Mouse (Mus musculus): ENCODE measurements at regions not wholly inside any gene's neighbourhood (a gene's known extent, or its start where the extent isn't known, plus 50 kb on each side); places are given as distances from the start of the nearest gene placed in this dataset.
A peak's percentile ranks its signal among the peaks of the same experiment; 100 is the strongest.

DNA sequence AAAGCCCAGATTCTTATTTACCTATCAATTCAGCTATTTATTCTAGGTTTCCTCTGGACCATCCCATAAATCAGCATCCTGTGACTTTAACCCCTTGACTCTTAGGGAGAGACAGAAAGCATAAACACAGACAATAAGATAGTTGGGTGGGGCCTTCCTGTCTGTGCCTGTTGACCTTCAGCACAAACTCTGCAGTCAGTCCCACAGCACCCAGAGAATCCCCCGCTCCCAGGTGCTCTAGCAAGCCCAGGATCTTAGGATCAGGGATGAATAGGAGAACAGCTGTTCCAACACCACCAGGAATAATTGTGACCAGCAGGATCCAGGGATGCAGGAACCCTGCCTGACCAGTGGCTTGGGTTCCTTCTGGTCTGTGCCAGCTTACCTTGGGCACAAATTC lies 107.8 kb downstream of the Basp1 start:
- WGBS, result 88% methylated on average over 1 of the region's 1 CpGs
- Histone ChIP-seq H3K36me3 (ENCODE audit: control insufficient read depth, insufficient read depth, low read length) (no peaks in the 10 kb centered on the region), H3K27ac (ENCODE audit: low read length) (no peak overlapping the region), H3K4me3 (ENCODE audit: low read depth, low read length) (no peak overlapping the region), H3K4me1 (ENCODE audit: control insufficient read depth, insufficient read depth, low read length) (no peaks in the 10 kb centered on the region), H3K4me2 (ENCODE audit: low read length) (no peak overlapping the region), H3K9me3 (replicated peaks; ENCODE audit: control insufficient read depth, low read length, poor library complexity, severe bottlenecking) (no peaks in the 10 kb centered on the region), H3K9ac (ENCODE audit: low read depth, low read length) (no peak overlapping the region), H3K27me3 (ENCODE audit: control insufficient read depth, insufficient read depth, low read depth, low read length) (no peaks in the 10 kb centered on the region)
- no peak for ATAC-seq

GRCm38 (mm10) chr15:25303379-25303778 lies 110.2 kb downstream of the Basp1 start:
- Histone ChIP-seq H3K27me3 (ENCODE audit: control insufficient read depth, insufficient read depth, low read depth, low read length) (no peaks in the 10 kb centered on the region), H3K9ac (ENCODE audit: low read depth, low read length) (no peak overlapping the region), H3K9me3 (replicated peaks; ENCODE audit: control insufficient read depth, low read length, poor library complexity, severe bottlenecking) (no peaks in the 10 kb centered on the region), H3K4me2 (ENCODE audit: low read length) (no peak overlapping the region), H3K36me3 (ENCODE audit: control insufficient read depth, insufficient read depth, low read length) (no peaks in the 10 kb centered on the region), H3K4me1 (ENCODE audit: control insufficient read depth, insufficient read depth, low read length) (no peaks in the 10 kb centered on the region), H3K27ac (ENCODE audit: low read length) (no peak overlapping the region), H3K4me3 (ENCODE audit: low read depth, low read length) (no peak overlapping the region)
- ATAC-seq, result no peak
- 87% methylated on average over 3 of the region's 3 CpGs for WGBS

GRCm38 (mm10) chr15:25302671-25303294 lies 110.8 kb downstream of the Basp1 start:
- H3K9ac ChIP-seq (ENCODE audit: low read depth, low read length), result no peak overlapping the region
- no peak overlapping the region for H3K4me3 ChIP-seq (ENCODE audit: low read depth, low read length)
- H3K27me3 ChIP-seq (ENCODE audit: control insufficient read depth, insufficient read depth, low read depth, low read length), result no peaks in the 10 kb centered on the region
- H3K4me2 ChIP-seq (ENCODE audit: low read length), result no peak overlapping the region
- peaks cover 5% of the 10 kb centered on the region for H3K4me1 ChIP-seq (ENCODE audit: control insufficient read depth, insufficient read depth, low read length)
- no peak for ATAC-seq
- no peak overlapping the region for H3K27ac ChIP-seq (ENCODE audit: low read length)
- H3K9me3 ChIP-seq (replicated peaks; ENCODE audit: control insufficient read depth, low read length, poor library complexity, severe bottlenecking), result no peaks in the 10 kb centered on the region
- H3K36me3 ChIP-seq (ENCODE audit: control insufficient read depth, insufficient read depth, low read length), result no peaks in the 10 kb centered on the region
- 65% methylated on average over 8 of the region's 8 CpGs for WGBS

DNA sequence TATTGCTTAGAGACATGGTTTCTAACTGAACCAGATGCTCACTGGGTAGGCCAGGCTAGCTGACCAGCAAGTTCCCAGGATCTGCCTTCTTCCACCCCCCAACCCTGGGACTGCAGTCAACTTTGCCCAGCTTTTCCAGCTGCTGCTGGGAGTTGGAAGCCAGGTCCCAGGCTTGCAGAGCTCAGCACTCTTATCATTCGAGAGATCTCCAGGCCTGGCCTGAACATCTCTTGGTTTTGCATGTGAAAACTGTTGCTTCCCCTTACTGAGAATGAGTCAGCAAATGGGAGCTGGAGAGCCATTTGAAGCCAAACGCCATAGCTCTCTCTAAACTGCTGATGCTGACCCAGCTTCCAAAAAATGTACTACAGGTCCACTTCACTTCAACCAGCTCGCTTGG lies 111.8 kb downstream of the Basp1 start:
- no peaks in the 10 kb centered on the region for H3K36me3 ChIP-seq (ENCODE audit: control insufficient read depth, insufficient read depth, low read length)
- no peaks in the 10 kb centered on the region for H3K9me3 ChIP-seq (replicated peaks; ENCODE audit: control insufficient read depth, low read length, poor library complexity, severe bottlenecking)
- no peak for ATAC-seq
- H3K4me1 ChIP-seq (ENCODE audit: control insufficient read depth, insufficient read depth, low read length), result peaks cover 9% of the 10 kb centered on the region
- no peak overlapping the region for H3K27ac ChIP-seq (ENCODE audit: low read length)
- no peak overlapping the region for H3K9ac ChIP-seq (ENCODE audit: low read depth, low read length)
- no peak overlapping the region for H3K4me2 ChIP-seq (ENCODE audit: low read length)
- no peaks in the 10 kb centered on the region for H3K27me3 ChIP-seq (ENCODE audit: control insufficient read depth, insufficient read depth, low read depth, low read length)
- 74% methylated on average over 3 of the region's 3 CpGs for WGBS
- no peak overlapping the region for H3K4me3 ChIP-seq (ENCODE audit: low read depth, low read length)

GRCm38 (mm10) chr15:25297278-25297677 lies 116.3 kb downstream of the Basp1 start:
- ATAC-seq, result no peak; the same call in 1 of the 2 replicates
- no peak overlapping the region for H3K27ac ChIP-seq (ENCODE audit: low read length)
- WGBS, result 56% methylated on average over 5 of the region's 5 CpGs

DNA sequence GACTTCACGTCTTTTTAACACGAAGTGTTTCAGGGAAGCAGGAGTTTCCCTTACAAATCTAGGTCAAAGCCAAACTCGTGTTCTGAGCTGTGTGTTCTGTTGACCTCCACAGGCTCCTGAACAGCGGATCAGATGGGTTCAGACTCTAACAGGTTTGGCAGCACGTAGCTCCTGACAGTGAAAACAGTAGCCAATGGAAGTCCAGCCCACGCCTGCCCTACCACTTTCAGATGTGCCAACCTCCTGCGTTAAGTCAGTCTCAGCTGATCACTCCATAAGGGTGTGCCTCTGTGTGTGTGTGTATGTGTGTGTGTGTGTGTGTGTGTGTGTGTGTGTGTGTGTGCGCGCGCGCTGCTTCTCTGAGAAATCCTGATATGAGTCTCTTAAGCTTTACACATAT lies 116.8 kb downstream of the Basp1 start:
- Histone ChIP-seq H3K27me3 (ENCODE audit: control insufficient read depth, insufficient read depth, low read depth, low read length) (no peaks in the 10 kb centered on the region), H3K4me3 (ENCODE audit: low read depth, low read length) (no peak overlapping the region), H3K9ac (ENCODE audit: low read depth, low read length) (no peak overlapping the region), H3K4me1 (ENCODE audit: control insufficient read depth, insufficient read depth, low read length) (peaks cover 9% of the 10 kb centered on the region), H3K36me3 (ENCODE audit: control insufficient read depth, insufficient read depth, low read length) (no peaks in the 10 kb centered on the region), H3K27ac (ENCODE audit: low read length) (no peak overlapping the region), H3K4me2 (ENCODE audit: low read length) (no peak overlapping the region), H3K9me3 (replicated peaks; ENCODE audit: control insufficient read depth, low read length, poor library complexity, severe bottlenecking) (no peaks in the 10 kb centered on the region)
- WGBS, result 77% methylated on average over 11 of the region's 11 CpGs
- ATAC-seq, result no peak

More at GRCm38 (mm10) chr15:25297278-25297677, 116.3 kb downstream of the Basp1 start:
- H3K36me3 ChIP-seq (ENCODE audit: control insufficient read depth, insufficient read depth, low read length), result no peaks in the 10 kb centered on the region
- no peaks in the 10 kb centered on the region for H3K9me3 ChIP-seq (replicated peaks; ENCODE audit: control insufficient read depth, low read length, poor library complexity, severe bottlenecking)
- no peak overlapping the region for H3K4me3 ChIP-seq (ENCODE audit: low read depth, low read length)
- H3K4me1 ChIP-seq (ENCODE audit: control insufficient read depth, insufficient read depth, low read length), result peaks cover 9% of the 10 kb centered on the region
- H3K27me3 ChIP-seq (ENCODE audit: control insufficient read depth, insufficient read depth, low read depth, low read length), result no peaks in the 10 kb centered on the region
- no peak overlapping the region for H3K9ac ChIP-seq (ENCODE audit: low read depth, low read length)
- H3K4me2 ChIP-seq (ENCODE audit: low read length), result no peak overlapping the region

GRCm38 (mm10) chr15:25295753-25296152 lies 117.8 kb downstream of the Basp1 start:
- no peaks in the 10 kb centered on the region for H3K27me3 ChIP-seq (ENCODE audit: control insufficient read depth, insufficient read depth, low read depth, low read length)
- no peaks in the 10 kb centered on the region for H3K9me3 ChIP-seq (replicated peaks; ENCODE audit: control insufficient read depth, low read length, poor library complexity, severe bottlenecking)
- WGBS, result 95% methylated on average over 6 of the region's 6 CpGs
- no peak for ATAC-seq
- H3K4me3 ChIP-seq (ENCODE audit: low read depth, low read length), result no peak overlapping the region
- H3K4me1 ChIP-seq (ENCODE audit: control insufficient read depth, insufficient read depth, low read length), result peaks cover 12% of the 10 kb centered on the region
- no peak overlapping the region for H3K9ac ChIP-seq (ENCODE audit: low read depth, low read length)
- H3K36me3 ChIP-seq (ENCODE audit: control insufficient read depth, insufficient read depth, low read length), result no peaks in the 10 kb centered on the region
- no peak overlapping the region for H3K27ac ChIP-seq (ENCODE audit: low read length)
- no peak overlapping the region for H3K4me2 ChIP-seq (ENCODE audit: low read length)

GRCm38 (mm10) chr15:25291231-25291691 lies 122.3 kb downstream of the Basp1 start:
- WGBS, result 35% methylated on average over 10 of the region's 10 CpGs
- Histone ChIP-seq H3K4me2 (ENCODE audit: low read length) (peak overlapping the region; percentile 16; the same call in 1 of the 2 replicates), H3K27ac (ENCODE audit: low read length) (peak overlapping the region; percentile 50), H3K27me3 (ENCODE audit: control insufficient read depth, insufficient read depth, low read depth, low read length) (no peaks in the 10 kb centered on the region), H3K4me3 (ENCODE audit: low read depth, low read length) (no peak overlapping the region), H3K9ac (ENCODE audit: low read depth, low read length) (no peak overlapping the region), H3K36me3 (ENCODE audit: control insufficient read depth, insufficient read depth, low read length) (no peaks in the 10 kb centered on the region), H3K9me3 (replicated peaks; ENCODE audit: control insufficient read depth, low read length, poor library complexity, severe bottlenecking) (no peaks in the 10 kb centered on the region), H3K4me1 (ENCODE audit: control insufficient read depth, insufficient read depth, low read length) (peaks cover 3% of the 10 kb centered on the region; the same call in 1 of the 2 replicates)
- peak; percentile 92 for ATAC-seq

DNA sequence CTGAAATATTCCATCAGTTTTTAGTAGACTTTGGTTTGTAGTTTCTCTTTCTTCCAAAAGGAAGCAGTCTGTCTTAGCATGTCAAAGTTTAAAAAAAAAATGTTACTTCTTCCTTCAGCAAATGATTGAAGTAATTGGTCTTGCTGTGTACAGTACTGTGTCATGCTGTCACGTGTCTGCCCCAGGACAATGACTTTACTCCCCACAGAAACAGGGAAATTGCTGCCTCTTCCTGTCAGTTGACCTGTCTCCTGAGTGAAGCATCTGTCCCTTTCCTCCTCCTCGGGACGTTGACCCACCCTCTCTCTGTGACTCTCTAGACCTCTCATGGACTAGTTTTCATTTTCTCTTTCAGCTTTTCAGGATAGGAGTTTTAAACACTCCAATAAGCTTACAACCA lies 125.7 kb downstream of the Basp1 start:
- Histone ChIP-seq H3K27ac (ENCODE audit: low read length) (no peak overlapping the region), H3K4me3 (ENCODE audit: low read depth, low read length) (no peak overlapping the region), H3K9me3 (replicated peaks; ENCODE audit: control insufficient read depth, low read length, poor library complexity, severe bottlenecking) (no peaks in the 10 kb centered on the region), H3K36me3 (ENCODE audit: control insufficient read depth, insufficient read depth, low read length) (no peaks in the 10 kb centered on the region), H3K4me2 (ENCODE audit: low read length) (no peak overlapping the region), H3K9ac (ENCODE audit: low read depth, low read length) (no peak overlapping the region), H3K27me3 (ENCODE audit: control insufficient read depth, insufficient read depth, low read depth, low read length) (no peaks in the 10 kb centered on the region), H3K4me1 (ENCODE audit: control insufficient read depth, insufficient read depth, low read length) (peaks cover 5% of the 10 kb centered on the region)
- 65% methylated on average over 3 of the region's 3 CpGs for WGBS
- no peak for ATAC-seq
